Mouse (Mus musculus) cortical plate, adult 2 months (tissue): ENCODE data around the gene Epor.

Experiments used
- CTCF ChIP-seq: fragments of 200-500 bp; IDR thresholded peaks from 2 replicates; pipeline ENCODE4 v1.5.1; 2011; ENCODE audit warnings: mild to moderate bottlenecking, control low read depth, low read length; ENCODE audit not compliant: insufficient read depth; ENCODE audit errors: extremely low read depth
- POLR2A ChIP-seq: fragments of 200-500 bp; IDR thresholded peaks from 2 replicates; pipeline ENCODE4 v1.6.1; 2011; ENCODE audit warnings: mild to moderate bottlenecking, low read length, control low read depth; ENCODE audit not compliant: insufficient read depth; ENCODE audit errors: extremely low read depth

DNA sequence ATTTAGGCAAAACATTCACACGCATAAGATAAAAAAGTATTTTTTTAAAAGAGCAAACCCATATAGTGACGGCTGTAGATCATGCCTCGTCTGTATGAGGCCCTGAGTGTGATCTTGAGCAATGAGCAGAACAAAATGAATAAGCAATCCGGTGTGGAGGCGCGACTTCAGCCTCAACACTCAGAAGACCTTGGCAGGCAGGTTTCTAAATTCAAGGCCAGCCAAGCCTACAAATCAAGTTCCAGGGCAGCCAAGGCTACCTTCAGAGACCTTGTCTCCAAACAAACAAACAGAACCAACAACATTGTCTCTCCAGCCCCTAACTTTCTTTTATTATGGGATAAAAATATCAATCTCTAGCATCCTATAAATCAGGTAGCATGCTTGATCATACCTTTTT lies 37.0 kb upstream of the Epor start:
- TF ChIP-seq CTCF = no peak
- no peak for TF ChIP-seq POLR2A
